Mouse (Mus musculus) embryonic facial prominence, embryonic 10.5 days (tissue): ENCODE measurements around the gene Hcrtr1. TPM values are rescaled to one million over a fixed set of nuclear protein-coding genes. Genes with fewer than 3 reads are reported as not detected.

Experiments
- DNase-seq: peaks from one replicate; pipeline ENCODE4 v3.0.0-alpha.2; 2017; ENCODE audit warnings: low spot score
- H3K27ac ChIP-seq: fragments of 300-500 bp; sonication (generic); replicated peaks from 2 replicates; pipeline ENCODE4 v1.5.1; 2016; ENCODE audit warnings: mild to moderate bottlenecking
- H3K27me3 ChIP-seq: fragments of 300-500 bp; sonication (generic); replicated peaks from 2 replicates; pipeline ENCODE4 v1.6.1; 2016; ENCODE audit warnings: low read depth, mild to moderate bottlenecking; ENCODE audit not compliant: poor library complexity, severe bottlenecking
- H3K36me3 ChIP-seq: fragments of 300-500 bp; sonication (generic); replicated peaks from 2 replicates; pipeline ENCODE4 v1.6.1; 2016; ENCODE audit warnings: mild to moderate bottlenecking, moderate library complexity
- H3K4me1 ChIP-seq: fragments of 300-500 bp; sonication (generic); 2 replicates; pipeline ENCODE4 v1.6.1; 2016
- H3K4me3 ChIP-seq: fragments of 300-500 bp; sonication (generic); 2 replicates; pipeline ENCODE4 v1.5.1; 2016; ENCODE audit warnings: mild to moderate bottlenecking, moderate library complexity
- H3K9me3 ChIP-seq: fragments of 300-500 bp; sonication (generic); 2 replicates; pipeline ENCODE4 v1.6.1; 2016; ENCODE audit warnings: mild to moderate bottlenecking
- WGBS: fragments of 180-500 bp; shearing (Covaris S2); methylation state at CpG from one replicate; pipeline ENCODE4 v1.1.7; 2016; 5-methylcytosine and 5-hydroxymethylcytosine counted together
- polyA plus RNA-seq: library from polyadenylated mRNA; unstranded; fragments of >200 nt; fragmentation: Nextera tagmentation; extraction: Ambion mirVana; gene quantifications from 2 replicates; pipeline ENCODE4 v1.2.1, GENCODE M21; 2016

Gene Hcrtr1
- polyA plus RNA-seq, result 0.21 and 0.41 TPM in 2 replicates

DNA sequence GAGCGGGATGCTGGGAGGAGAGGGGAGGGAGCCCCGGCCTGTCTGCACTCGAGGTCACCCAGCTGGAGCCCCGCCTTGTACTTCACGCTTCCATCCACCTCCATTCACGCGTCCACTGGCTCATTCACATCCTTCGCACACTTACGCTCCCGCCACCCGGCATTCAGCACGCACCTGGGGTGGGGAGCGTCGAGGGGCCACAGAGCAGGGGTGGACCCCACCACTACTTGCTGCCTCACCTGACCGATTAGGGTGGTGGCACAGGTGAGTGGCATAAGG is at the start of gene Hcrtr1:
TSS of gene Hcrtr1 (minus strand) at position 146 of the 279 bp plus-strand sequence.
- peaks cover 38% of the 10 kb centered on the region for H3K4me1 ChIP-seq
- H3K4me3 ChIP-seq, result peak within 1 kb of the TSS; percentile 57
- H3K27me3 ChIP-seq, result peaks cover 82% of the 10 kb centered on the region
- no peak for DNase-seq
- 2% methylated on average over 15 of the region's 15 CpGs for WGBS
- no peaks in the 10 kb centered on the region for H3K36me3 ChIP-seq
- H3K9me3 ChIP-seq, result no peaks in the 10 kb centered on the region
- no peak within 1 kb of the TSS; the same call in 1 of the 2 replicates for H3K27ac ChIP-seq

DNA sequence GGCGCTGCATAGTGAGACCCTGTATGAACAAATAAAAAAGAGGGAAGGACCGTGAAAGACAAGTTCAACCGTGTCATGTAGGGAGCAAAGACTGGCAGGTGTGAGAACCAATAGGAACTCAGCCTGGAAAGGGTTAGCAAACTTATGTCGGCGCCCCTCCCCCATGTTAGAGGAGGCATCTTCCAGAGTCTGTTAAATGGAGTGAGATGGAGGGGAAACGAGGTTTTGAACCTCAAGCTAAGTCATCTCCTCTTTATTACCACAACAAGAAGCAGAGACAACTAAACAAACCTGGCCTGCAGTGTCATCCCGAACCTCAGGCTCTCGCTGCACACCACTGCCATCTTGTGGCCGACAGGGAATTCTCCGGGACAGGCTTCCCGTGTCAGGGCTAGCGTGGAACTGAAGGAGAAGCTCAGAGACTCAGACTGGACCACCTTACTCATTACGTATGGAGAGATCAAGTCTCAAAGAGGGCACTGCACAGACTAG is 49.7 kb upstream of the Hcrtr1 start:
- DNase-seq, result peak; percentile 87
- H3K27ac ChIP-seq, result no peak overlapping the region
- 6% methylated on average over 13 of the region's 13 CpGs for WGBS
- 0 out of 2 replicates have a peak, but pooled peaks cover 4% of the 10 kb centered on the region for H3K27me3 ChIP-seq
- peak overlapping the region; percentile 41 for H3K4me3 ChIP-seq
- peaks cover 7% of the 10 kb centered on the region for H3K4me1 ChIP-seq
- no peaks in the 10 kb centered on the region for H3K9me3 ChIP-seq
- no peaks in the 10 kb centered on the region for H3K36me3 ChIP-seq

DNA sequence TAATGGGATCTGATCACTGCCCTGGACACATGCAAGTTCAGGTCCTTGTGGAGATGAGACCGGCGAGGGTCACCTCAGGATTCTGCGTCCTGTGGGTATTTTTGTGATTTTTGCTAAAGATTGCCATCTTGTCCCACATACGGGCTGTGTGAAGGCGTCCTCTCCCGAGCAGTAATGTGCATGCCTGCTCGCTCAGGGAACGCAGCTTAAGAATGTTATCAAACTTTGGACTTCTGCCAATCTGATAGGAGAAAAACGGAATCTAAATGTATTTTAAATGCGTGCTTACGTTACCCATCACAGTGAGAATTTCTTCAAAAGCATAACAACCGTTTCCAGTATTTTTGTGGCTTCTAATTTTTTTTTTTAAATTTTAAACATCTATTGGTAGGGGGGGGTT is 47.7 kb upstream of the Hcrtr1 start:
- Histone ChIP-seq H3K27me3 (0 out of 2 replicates have a peak, but pooled peaks cover 4% of the 10 kb centered on the region), H3K27ac (no peak overlapping the region), H3K9me3 (no peaks in the 10 kb centered on the region), H3K4me3 (no peak overlapping the region), H3K36me3 (no peaks in the 10 kb centered on the region), H3K4me1 (peaks cover 16% of the 10 kb centered on the region)
- WGBS, result 89% methylated on average over 12 of the region's 12 CpGs
- DNase-seq, result no peak

DNA sequence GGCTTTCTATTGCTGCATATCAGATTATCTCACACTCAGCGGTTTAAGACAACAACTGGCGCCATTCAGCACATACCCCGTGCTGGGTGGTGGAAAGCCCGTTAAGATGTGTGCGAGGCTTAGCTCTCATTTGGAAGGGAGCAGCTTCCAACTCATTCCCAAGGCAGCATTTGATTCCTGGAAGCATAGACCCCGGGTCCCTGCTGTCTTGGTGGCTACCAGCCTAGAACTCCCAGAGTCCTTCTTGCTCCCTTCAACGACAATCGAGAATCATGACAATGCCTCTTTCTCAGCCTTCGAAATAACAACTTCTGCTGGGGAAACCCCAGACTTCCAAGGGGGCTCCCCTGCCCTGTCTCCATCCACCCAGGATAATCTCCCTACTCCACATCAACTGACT is 47.3 kb upstream of the Hcrtr1 start:
- H3K4me3 ChIP-seq, result no peak overlapping the region
- no peak for DNase-seq
- H3K9me3 ChIP-seq, result no peaks in the 10 kb centered on the region
- WGBS, result 82% methylated on average over 9 of the region's 9 CpGs
- no peak overlapping the region for H3K27ac ChIP-seq
- peaks cover 17% of the 10 kb centered on the region for H3K4me1 ChIP-seq
- no peaks in the 10 kb centered on the region for H3K36me3 ChIP-seq
- 0 out of 2 replicates have a peak, but pooled peaks cover 4% of the 10 kb centered on the region for H3K27me3 ChIP-seq

DNA sequence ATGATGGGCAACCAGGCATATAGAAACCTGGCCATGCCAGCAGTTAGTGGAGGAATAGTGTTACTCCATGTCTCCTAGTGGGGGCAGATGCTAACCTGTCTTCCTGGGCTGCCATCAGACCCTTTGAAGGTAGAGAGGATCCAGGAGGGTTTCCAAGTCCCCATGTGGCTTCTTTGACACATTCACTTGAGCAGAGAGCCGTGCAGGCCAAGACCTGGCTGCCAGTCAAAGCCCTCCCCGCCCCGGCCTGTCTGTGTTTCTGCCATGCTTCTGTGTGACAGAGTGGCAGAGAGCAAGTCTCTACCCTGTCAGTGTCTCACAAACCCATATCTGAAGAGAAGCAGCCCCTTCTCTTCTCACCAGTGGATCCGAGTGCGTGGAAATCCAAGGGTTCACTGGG is 44.7 kb upstream of the Hcrtr1 start:
- H3K27ac ChIP-seq, result 0 out of 2 replicates have a peak overlapping the region, but pooled peaks have one; percentile 5
- H3K4me3 ChIP-seq, result no peak overlapping the region
- no peak for DNase-seq

DNA sequence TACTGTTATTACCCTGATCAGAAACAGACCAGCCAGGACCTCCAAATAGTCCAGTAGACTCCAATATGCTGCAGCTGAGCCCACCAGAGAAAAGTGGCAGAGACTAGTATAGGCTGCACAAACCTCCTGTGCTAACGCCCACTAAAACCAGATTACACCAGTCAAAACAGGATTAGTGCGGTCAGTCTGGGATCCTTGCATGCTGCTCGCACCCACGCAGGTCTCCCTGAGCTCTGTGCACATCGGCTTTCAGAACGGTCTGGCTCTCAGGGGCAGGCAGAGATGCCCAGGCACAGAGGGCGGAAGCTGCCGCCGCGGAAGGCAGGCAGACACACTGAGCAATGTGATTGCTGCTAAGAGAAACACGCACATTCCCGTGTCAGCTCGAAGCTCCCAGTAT is 43.9 kb upstream of the Hcrtr1 start:
- DNase-seq, result no peak
- 80% methylated on average over 13 of the region's 13 CpGs for WGBS
- H3K4me1 ChIP-seq, result peaks cover 20% of the 10 kb centered on the region
- no peaks in the 10 kb centered on the region for H3K36me3 ChIP-seq
- peaks cover 9% of the 10 kb centered on the region; the same call in 1 of the 2 replicates for H3K27me3 ChIP-seq
- no peaks in the 10 kb centered on the region for H3K9me3 ChIP-seq
- no peak overlapping the region for H3K4me3 ChIP-seq
- H3K27ac ChIP-seq, result peak overlapping the region; percentile 65

More for the DNA sequence above, 44.7 kb upstream of the Hcrtr1 start:
- Histone ChIP-seq H3K9me3 (no peaks in the 10 kb centered on the region), H3K4me1 (peaks cover 23% of the 10 kb centered on the region), H3K36me3 (no peaks in the 10 kb centered on the region), H3K27me3 (peaks cover 11% of the 10 kb centered on the region; the same call in 1 of the 2 replicates)
- 94% methylated on average over 5 of the region's 5 CpGs for WGBS

DNA sequence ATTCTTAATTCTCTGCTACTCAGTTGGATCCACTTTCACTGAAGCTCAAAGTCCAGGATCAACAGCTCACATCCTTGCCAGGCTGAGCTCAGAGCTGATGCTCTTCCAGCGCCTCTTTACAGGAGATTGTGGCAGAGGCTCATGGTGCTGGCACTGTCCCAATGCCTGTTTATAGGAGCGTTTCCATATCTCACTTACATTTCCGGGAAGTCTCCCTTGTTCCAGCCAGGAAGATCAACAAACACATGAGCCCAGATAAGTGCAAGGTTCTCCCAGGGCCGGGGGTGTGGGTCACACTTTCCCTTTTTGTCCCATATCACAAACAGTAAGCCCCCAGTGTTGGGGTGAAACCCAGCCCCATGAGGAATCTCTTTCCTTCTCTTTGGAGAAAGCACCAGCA is 42.7 kb upstream of the Hcrtr1 start:
- 84% methylated on average over 4 of the region's 4 CpGs for WGBS

DNA sequence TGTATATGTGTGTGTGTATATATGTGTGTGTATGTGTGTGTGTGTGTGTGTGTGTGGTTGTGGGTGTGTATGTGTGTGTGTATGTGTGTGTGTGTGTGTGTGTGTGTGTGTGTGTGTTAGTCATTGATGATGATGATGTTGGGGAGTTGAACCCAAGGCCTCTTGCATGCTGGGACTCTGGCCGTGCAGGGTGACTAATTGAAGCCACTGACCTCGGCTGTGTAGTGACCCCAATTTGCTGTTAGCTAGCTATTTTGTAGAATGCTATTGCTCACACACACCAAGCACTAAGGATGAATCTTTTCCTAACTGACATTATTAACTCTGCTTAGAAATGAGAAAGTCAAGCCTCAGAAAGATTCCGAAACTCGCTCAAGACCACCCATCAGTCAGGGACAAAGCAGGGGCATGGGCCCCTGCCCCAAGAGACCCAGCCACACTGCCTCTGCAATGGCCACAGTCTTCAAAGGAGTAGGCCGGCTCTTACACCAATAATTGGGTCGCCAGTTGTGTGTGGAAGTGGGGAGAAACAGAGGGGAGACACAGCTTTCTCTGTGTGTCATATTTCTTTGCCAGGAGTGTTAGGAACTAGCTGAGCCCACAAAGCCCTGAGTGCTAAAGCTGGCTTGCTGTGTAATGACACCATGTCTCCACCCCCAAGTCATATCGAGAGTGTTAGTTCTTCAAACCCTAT is 41.9 kb upstream of the Hcrtr1 start:
- H3K36me3 ChIP-seq, result no peaks in the 10 kb centered on the region
- H3K9me3 ChIP-seq, result no peaks in the 10 kb centered on the region
- 67% methylated on average over 7 of the region's 7 CpGs for WGBS
- no peak overlapping the region for H3K27ac ChIP-seq
- H3K4me1 ChIP-seq, result peaks cover 37% of the 10 kb centered on the region
- no peak for DNase-seq
- H3K4me3 ChIP-seq, result no peak overlapping the region
- H3K27me3 ChIP-seq, result peaks cover 22% of the 10 kb centered on the region

More for the DNA sequence above, 42.7 kb upstream of the Hcrtr1 start:
- Histone ChIP-seq H3K9me3 (no peaks in the 10 kb centered on the region), H3K27me3 (peaks cover 14% of the 10 kb centered on the region; the same call in 1 of the 2 replicates), H3K36me3 (no peaks in the 10 kb centered on the region), H3K4me3 (no peak overlapping the region), H3K27ac (no peak overlapping the region), H3K4me1 (peaks cover 29% of the 10 kb centered on the region)
- DNase-seq, result no peak

DNA sequence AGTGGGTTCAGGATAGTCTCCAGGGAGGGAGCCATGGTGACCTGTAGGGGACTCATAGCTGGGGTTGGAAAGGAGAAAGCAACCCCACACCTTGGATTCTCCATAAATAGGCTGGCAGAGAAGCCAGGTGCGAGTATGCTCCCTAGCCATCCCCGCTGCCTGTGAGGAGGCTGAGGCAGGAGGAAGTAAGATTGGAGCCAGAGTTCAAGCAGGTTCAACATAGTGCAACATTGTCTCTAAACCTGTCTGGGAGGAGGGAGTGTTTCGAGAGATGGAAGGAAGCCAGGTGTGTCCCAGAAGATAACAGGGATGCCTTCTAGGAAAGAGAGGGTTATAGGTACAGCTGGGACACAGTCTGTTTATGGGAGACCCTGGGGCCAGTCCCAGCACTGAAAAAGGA is 40.7 kb upstream of the Hcrtr1 start:
- WGBS, result 90% methylated on average over 3 of the region's 3 CpGs
- peaks cover 49% of the 10 kb centered on the region for H3K4me1 ChIP-seq
- no peak overlapping the region for H3K27ac ChIP-seq
- H3K27me3 ChIP-seq, result peaks cover 34% of the 10 kb centered on the region
- H3K36me3 ChIP-seq, result no peaks in the 10 kb centered on the region
- no peak for DNase-seq
- no peaks in the 10 kb centered on the region for H3K9me3 ChIP-seq
- H3K4me3 ChIP-seq, result no peak overlapping the region

DNA sequence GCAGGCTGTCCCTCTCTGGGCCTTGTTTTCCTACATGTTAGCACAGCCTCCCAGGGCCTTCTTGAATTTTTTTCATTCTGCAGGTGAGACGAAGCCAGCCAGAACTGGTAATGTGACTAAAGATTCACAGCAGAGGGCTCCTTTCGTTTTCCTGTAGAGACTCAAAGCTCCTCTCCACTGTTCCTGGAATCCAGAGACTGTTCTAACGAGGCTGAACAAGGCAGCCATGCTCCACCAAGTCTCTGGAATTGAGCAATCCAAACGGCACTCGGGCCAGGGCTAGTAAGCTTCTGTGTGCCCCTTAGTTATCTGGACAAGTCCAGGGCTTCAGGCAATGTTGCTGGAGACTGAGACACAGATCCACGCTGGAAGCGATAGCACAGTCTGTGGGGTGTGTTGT is 38.4 kb upstream of the Hcrtr1 start:
- H3K4me1 ChIP-seq, result peaks cover 62% of the 10 kb centered on the region
- whole genome bisulfite sequencing, result 57% methylated on average over 7 of the region's 7 CpGs
- H3K4me3 ChIP-seq, result no peak overlapping the region
- H3K27me3 ChIP-seq, result peaks cover 58% of the 10 kb centered on the region
- no peaks in the 10 kb centered on the region for H3K9me3 ChIP-seq
- peak overlapping the region; percentile 26; the same call in 1 of the 2 replicates for H3K27ac ChIP-seq
- no peaks in the 10 kb centered on the region for H3K36me3 ChIP-seq
- no peak for DNase-seq

DNA sequence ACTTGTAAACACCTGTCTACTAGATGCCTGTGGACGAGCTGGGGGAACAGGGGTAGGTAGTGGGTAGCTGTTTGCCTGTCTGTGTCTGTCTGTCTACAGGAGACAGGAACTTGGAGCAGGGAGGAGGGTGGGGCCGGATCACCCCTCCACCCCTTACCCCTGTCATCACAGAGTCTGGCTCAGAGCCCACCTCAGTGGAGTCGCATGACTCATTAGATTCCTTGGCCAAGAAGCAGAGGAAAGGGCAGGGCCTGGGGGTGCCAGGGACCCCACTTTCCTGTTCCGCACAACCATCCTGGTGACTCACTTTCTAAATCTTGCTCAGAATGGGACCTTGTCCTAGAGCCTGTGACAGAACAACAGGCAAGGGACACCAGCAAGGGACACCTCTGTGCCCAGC is 37.9 kb upstream of the Hcrtr1 start:
- H3K9me3 ChIP-seq, result no peaks in the 10 kb centered on the region
- H3K4me3 ChIP-seq, result no peak overlapping the region
- H3K27me3 ChIP-seq, result peaks cover 62% of the 10 kb centered on the region
- peaks cover 66% of the 10 kb centered on the region for H3K4me1 ChIP-seq
- no peaks in the 10 kb centered on the region for H3K36me3 ChIP-seq
- H3K27ac ChIP-seq, result no peak overlapping the region
- WGBS, result 78% methylated on average over 4 of the region's 4 CpGs
- no peak for DNase-seq

DNA sequence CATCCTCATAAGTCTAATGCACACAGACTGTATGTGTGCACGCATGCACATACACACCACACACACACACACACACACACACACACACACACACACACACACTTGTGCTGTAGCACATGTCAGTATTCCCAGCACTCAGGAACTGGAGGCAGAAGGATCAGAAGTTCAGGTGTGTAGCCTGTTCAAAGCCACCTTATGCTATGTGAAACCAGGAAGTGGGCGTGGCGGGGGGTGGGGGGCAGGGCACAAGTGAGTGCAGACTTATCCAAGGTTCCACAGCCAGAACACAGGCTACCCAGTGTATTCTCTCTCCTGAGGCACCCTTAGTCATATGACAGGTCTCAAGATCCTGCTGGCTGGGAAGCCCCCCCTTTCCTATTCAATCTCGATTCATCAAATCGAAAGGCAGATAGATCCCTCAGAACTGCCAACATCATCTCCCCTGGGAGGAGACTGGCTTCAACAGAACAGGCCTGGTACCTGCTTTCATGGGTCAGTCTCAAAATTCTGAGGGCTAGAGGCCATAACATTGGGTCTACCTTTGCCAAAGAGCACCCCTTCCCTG is 37.1 kb upstream of the Hcrtr1 start:
- Histone ChIP-seq H3K4me3 (no peak overlapping the region), H3K27ac (no peak overlapping the region; the same call in 1 of the 2 replicates), H3K36me3 (no peaks in the 10 kb centered on the region), H3K27me3 (peaks cover 63% of the 10 kb centered on the region), H3K9me3 (no peaks in the 10 kb centered on the region), H3K4me1 (peaks cover 72% of the 10 kb centered on the region)
- WGBS, result 71% methylated on average over 5 of the region's 5 CpGs
- DNase-seq, result no peak
